Mouse (Mus musculus): Measurements from ENCODE around the gene Tram2. TPM values are rescaled to one million over a fixed set of nuclear protein-coding genes. Genes with fewer than 3 reads are reported as not detected.

The Tram2 gene
- total RNA-seq, 2 experiments from 2014 or later = 1.0 to 1.3 TPM

DNA sequence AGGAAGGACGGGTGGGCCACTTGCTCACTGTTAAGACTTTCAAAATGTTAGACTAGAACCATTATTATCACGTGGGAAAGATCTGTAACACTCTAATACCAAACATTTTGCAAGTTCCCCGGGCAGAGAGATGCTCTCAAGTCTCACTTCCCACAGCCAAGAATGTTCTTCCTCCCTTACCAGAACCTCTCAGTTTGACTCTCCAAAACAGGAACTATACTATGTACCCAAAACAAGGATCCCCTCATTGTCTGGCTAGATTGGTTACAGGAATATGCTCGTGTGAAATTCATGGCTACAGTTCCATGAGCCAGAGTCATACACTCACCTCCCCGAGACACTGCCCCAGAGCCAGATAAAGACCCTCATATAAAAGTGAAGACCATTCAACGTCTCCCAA is 43.2 kb downstream of the Tram2 start:
- TF ChIP-seq CTCF (IDR thresholded peaks at IDR 0.05) = no peak
- intact Hi-C loops (cut with DNase I) = no loop called here
- no peak for DNase-seq (ENCODE audit: extremely low spot score in 1 of 2, low spot score in 2 of 2)
- no peak overlapping the region for H3K4me3 ChIP-seq
- H3K27ac ChIP-seq = no peak overlapping the region

DNA sequence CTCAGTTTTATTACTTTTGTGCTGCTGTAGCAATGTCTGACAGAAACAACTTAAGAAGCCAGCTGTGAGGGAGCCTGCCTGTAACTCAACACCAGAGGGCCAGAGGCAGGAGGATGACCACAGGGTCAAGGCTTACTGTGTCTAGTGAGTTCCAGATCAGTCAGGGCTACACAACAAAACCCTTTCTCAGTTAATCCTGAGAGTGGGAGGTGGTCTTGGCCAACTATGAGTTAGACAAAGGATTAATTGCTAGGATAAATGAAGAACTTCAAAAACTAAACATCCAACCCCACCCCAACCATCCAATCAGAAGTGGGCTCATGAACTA is 45.3 kb downstream of the Tram2 start:
- intact Hi-C loops (cut with DNase I) = no loop called here
- TF ChIP-seq CTCF (IDR thresholded peaks at IDR 0.05) = no peak
- no peak for DNase-seq (ENCODE audit: extremely low spot score in 1 of 2, low spot score in 2 of 2)
- Histone ChIP-seq H3K4me3 (no peak overlapping the region), H3K27ac (no peak overlapping the region)

DNA sequence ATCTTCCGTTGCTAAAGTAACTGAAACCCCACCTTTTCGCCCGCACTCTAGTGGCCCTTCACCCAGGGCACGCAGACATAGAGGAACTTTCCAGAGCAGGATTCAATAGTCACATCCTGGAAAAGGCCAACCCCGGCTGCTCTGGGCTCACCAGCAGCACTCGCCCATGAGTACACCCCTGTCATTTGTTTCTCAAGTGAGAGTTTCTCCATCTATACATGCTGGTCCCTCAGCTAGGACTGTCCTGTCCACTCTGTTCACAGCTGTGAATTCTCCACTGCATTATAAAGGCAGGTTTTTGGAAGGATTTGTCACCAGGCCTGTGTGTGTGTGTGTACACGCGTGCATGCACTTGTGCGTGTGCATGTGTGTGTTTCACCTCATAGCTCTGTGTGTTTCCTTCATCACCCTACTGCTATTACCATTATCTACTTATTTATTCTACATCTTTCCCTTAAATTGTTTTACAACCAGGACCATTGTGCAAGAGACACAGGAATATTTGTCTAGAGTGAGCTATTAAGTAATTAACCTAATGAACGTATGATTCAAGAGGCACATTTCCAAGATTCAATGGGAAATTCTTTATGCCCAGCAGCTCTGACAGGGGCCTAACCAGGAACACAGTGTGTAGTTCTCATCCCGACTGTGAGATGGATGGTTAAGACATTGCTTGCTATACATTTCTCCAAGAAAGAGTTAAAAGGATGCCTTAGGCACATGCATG is 45.8 kb downstream of the Tram2 start:
- Histone ChIP-seq H3K4me3 (no peak overlapping the region), H3K27ac (no peak overlapping the region)
- no peak for DNase-seq (ENCODE audit: extremely low spot score in 1 of 2, low spot score in 2 of 2)
- intact Hi-C loops (cut with DNase I) = no loop called here
- no peak for TF ChIP-seq CTCF (IDR thresholded peaks at IDR 0.05)

DNA sequence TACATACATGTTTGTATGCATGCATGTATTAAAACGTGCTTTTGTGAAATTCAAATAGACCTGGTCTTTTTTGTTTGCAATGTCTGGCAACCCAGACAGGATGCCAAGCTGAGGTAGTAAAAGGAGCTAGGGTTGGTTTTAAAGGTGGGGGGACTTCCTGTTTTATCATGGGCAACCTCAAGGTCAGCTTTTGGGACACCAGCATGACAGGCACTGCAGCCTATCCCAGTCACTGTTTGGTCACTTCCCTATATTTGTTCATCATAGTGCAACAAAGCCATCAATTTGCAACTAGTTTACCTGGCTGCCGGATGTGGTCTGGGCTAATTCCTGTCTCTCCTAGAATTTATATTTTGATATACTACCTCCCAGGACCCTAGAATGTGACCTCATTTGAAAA is 47.4 kb downstream of the Tram2 start:
- no peak for DNase-seq (ENCODE audit: extremely low spot score in 1 of 2, low spot score in 2 of 2)
- H3K4me3 ChIP-seq = no peak overlapping the region
- TF ChIP-seq CTCF (IDR thresholded peaks at IDR 0.05) = no peak
- H3K27ac ChIP-seq = no peak overlapping the region
- intact Hi-C loops (cut with DNase I) = no loop called here

DNA sequence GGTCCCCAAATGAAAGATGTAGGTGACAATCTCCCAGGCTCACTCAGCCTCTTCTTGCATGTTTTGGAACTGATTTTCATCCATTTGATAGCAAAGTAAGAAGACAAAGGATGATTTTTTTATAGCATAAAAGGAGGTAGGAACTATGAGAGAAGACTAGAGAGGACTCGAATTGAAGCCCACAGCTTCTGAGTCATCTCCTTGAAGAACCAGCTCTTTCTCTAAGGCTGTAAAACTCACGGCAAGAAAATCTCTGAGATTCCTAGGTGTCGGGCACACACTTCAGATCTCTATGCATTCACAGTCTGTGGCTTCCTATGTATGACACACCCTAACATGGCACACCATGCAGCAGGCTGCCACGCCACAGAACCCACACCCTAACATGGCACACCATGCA is 50.0 kb downstream of the Tram2 start:
- H3K27ac ChIP-seq = no peak overlapping the region
- intact Hi-C loops (cut with DNase I) = no loop called here
- no peak for DNase-seq (ENCODE audit: extremely low spot score in 1 of 2, low spot score in 2 of 2)
- no peak overlapping the region for H3K4me3 ChIP-seq
- no peak for TF ChIP-seq CTCF (IDR thresholded peaks at IDR 0.05)

DNA sequence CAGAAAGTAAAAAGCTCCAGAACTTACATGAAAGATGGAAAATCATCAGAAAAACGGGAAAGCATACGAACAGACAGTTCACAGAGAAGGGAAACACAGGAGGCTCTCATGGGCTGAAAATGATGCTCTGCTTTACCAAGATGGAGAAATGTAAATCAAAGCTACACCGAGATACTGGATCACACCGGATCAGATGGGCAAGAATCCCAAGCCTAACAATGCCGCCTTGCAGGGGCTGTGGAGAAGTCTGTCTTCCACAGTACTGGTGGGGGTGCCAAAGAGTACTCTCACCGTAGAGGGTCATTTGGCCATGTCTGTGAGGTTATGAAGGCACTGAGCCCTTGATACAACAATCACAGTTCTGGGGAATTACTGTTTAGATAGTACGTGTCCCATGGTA is 52.5 kb downstream of the Tram2 start:
- no peak for DNase-seq (ENCODE audit: extremely low spot score in 1 of 2, low spot score in 2 of 2)
- intact Hi-C loops (cut with DNase I) = no loop called here
- Histone ChIP-seq H3K27ac (no peak overlapping the region), H3K4me3 (no peak overlapping the region)
- TF ChIP-seq CTCF (IDR thresholded peaks at IDR 0.05) = no peak

DNA sequence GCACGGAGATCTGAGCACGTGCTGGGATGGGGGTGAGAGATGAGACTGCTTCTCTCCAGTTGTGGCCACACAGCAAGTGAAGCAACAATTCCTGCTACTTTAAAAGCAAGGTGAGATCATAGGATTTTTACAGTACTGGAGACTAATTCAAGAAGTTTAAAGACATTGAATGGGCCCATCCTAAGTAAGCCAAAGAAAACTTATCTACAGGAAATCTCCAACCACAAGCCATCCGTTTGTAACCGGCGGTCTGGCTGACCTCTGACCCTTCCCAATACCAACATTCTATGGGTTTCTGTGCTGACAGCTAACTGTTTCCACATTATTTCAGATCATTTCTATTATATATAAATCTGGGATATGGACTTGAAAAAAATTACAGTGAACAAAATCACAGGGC is 53.8 kb downstream of the Tram2 start:
- intact Hi-C loops (cut with DNase I) = no loop called here
- H3K4me3 ChIP-seq = no peak overlapping the region
- no peak for TF ChIP-seq CTCF (IDR thresholded peaks at IDR 0.05)
- H3K27ac ChIP-seq = no peak overlapping the region
- DNase-seq (ENCODE audit: extremely low spot score in 1 of 2, low spot score in 2 of 2) = no peak

DNA sequence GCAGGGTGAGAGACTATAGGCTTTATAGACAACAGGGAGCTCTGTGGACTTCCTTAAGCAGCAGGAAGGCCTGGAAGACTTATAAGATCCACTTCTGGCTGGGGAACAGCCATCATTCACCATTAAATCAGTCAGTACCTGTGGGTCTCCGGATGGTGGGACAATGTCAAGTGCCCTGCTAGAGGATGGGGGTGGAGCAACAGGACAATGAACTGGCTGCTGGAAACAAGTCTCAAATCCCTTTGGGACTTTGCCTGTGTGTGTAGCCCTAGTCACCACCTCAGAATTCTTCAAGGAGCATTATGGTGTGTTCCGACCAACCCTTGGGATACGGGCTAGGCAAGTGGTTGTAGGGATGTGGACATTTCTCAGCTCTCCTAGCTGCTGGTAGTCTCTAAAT is 55.9 kb downstream of the Tram2 start:
- no peak overlapping the region for H3K4me3 ChIP-seq
- H3K27ac ChIP-seq = no peak overlapping the region
- no peak for DNase-seq (ENCODE audit: extremely low spot score in 1 of 2, low spot score in 2 of 2)
- intact Hi-C loops (cut with DNase I) = no loop called here
- TF ChIP-seq CTCF (IDR thresholded peaks at IDR 0.05) = no peak

DNA sequence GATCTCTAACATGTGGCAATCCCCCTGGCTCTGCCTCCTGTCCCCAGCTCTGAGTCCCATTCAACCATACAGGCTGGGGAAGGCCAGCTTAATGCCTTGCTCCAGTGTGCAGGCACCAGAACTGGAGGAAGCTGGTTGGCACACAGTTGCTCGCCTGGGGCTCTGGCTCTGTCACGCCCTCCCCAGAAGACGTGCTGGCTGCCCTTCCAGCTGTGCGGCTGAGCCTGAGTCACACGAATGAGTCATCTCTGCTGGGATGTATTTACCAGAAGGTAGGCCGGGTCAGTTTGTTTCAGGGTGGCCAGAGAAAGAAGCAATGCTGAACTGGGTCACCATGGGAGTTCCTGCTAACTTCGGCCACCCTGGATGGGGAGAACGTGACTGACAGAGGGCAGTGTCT is 64.6 kb downstream of the Tram2 start:
- intact Hi-C loops (cut with DNase I) = no loop called here

DNA sequence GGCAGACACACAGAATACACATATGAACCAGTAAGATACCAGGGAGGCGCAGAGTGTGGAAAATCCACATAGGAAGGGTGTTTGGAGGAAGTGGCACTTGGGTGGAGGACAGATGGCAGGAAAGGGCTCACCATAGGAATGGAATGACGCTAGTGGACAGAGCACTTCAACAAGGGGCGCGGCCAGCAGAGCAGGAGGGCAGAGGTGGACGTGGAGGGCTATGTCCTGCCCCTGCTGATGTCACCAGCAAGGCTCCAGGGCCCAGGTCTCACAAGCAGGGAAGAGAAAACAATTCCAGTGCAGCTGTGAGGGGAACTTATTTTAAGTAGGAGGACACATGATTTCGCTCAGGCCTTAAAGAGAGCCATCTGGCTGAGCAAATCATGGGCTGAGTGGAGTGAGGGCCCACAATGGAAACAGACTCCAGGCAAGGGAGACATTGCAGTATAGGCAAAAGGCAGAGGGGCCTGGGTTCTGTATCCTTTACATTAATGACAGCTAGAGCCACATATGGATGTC is 68.7 kb downstream of the Tram2 start:
- Histone ChIP-seq H3K27ac (0 out of 2 replicates have a peak overlapping the region, but pooled peaks have one; percentile 16), H3K4me3 (no peak overlapping the region)
- TF ChIP-seq CTCF (IDR thresholded peaks at IDR 0.05) = no peak
- intact Hi-C loops (cut with DNase I) = no loop called here
- DNase-seq (ENCODE audit: extremely low spot score in 1 of 2, low spot score in 2 of 2) = no peak

More for the DNA sequence above, 64.6 kb downstream of the Tram2 start:
- Histone ChIP-seq H3K4me3 (no peak overlapping the region), H3K27ac (no peak overlapping the region)
- DNase-seq (ENCODE audit: extremely low spot score in 1 of 2, low spot score in 2 of 2) = peak in 1 of 2 experiments; percentile 26
- no peak for TF ChIP-seq CTCF (IDR thresholded peaks at IDR 0.05)

DNA sequence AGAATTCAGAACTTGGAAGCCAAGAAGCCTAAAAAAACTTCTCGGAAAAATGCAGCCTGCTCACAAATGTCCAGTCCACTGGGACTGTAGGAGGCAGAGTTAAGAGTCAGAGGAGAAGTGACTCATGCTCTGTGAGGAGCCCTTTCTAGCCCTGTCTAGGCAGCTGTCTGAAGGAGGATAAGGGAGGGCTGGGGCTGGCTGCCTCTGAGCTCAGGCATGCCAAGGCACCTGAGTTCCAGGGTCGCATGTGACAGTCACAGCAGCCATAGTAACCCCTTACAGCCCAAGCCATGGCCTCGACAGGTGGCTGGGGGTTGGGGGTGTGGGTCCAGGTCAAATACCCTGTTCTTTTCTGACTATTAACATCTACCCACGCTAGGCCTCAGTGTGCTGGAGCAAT is 70.1 kb downstream of the Tram2 start:
- no peak for TF ChIP-seq CTCF (IDR thresholded peaks at IDR 0.05)
- intact Hi-C loops (cut with DNase I) = no loop called here
- Histone ChIP-seq H3K4me3 (no peak overlapping the region), H3K27ac (no peak overlapping the region)
- DNase-seq (ENCODE audit: extremely low spot score in 1 of 2, low spot score in 2 of 2) = no peak

DNA sequence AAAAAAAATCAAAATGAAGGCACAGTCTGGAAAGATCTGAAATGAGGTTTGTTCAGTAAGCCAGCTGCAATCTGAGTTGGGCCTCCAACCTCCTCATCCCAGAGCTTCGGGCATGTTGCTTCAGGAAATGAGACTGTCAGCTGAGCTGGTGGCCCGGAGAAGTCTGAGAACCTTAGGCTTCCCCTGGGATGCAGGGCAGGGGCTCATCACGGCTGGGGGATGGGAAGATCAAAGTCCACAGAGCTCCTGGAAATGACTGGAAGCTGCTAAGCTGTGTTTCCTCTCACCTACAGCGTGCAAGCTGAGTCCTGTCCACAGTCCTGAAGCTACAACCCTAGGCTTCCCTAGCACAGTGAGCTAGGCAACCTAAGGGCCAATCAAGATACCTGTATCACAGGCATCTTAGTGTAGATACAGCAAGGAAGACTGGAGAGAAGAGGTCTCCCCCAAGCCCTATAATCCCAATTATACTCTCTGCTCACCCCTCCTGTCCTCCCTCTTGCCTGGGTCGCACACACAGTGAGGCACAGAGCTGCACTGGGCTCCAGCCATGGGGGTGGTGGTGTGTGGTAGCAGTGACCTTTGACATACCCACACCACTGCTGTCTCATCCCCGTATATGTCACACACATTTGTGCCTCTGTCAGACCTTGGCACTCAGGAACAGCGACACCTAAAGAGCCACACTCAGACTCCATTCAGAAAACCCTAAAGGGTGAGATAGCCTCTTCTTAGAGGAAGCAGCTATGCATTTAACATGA is 70.9 kb downstream of the Tram2 start:
- Histone ChIP-seq H3K27ac (no peak overlapping the region), H3K4me3 (no peak overlapping the region)
- no peak for TF ChIP-seq CTCF (IDR thresholded peaks at IDR 0.05)
- intact Hi-C loops (cut with DNase I) = no loop called here
- no peak for DNase-seq (ENCODE audit: extremely low spot score in 1 of 2, low spot score in 2 of 2)

DNA sequence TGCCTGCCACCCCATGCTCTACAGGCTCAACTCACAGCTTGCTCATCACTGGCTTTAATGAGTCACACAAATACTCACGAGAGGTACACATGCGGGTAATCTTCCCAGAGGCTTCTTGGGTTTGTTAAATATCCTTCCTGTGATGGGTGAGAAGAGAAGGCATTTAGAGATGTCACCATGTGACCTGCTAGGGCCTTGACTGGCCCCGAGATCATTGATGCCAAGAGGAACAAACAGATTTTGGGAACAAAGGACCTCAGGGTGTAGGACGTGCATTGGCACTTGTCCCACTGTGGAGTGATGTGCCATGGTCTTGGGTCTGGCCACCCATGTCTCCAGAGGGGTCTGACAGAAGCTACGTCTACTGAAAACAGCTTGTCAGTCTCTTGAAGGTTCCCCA is 72.3 kb downstream of the Tram2 start:
- H3K27ac ChIP-seq = no peak overlapping the region
- no peak for DNase-seq (ENCODE audit: extremely low spot score in 1 of 2, low spot score in 2 of 2)
- no peak overlapping the region for H3K4me3 ChIP-seq
- TF ChIP-seq CTCF (IDR thresholded peaks at IDR 0.05) = no peak
- intact Hi-C loops (cut with DNase I) = no loop called here

Measured in left cerebral cortex, adult 2 months (tissue).